Mouse (Mus musculus): ENCODE measurements around the gene Snapc3. TPM values are rescaled to one million over a fixed set of nuclear protein-coding genes. Genes with fewer than 3 reads are reported as not detected.

Snapc3 gene
- 72.0 and 76.1 TPM in 2 replicates for polyA plus RNA-seq (2015; fragmentation: Nextera tagmentation; extraction: Ambion mirVana)

DNA sequence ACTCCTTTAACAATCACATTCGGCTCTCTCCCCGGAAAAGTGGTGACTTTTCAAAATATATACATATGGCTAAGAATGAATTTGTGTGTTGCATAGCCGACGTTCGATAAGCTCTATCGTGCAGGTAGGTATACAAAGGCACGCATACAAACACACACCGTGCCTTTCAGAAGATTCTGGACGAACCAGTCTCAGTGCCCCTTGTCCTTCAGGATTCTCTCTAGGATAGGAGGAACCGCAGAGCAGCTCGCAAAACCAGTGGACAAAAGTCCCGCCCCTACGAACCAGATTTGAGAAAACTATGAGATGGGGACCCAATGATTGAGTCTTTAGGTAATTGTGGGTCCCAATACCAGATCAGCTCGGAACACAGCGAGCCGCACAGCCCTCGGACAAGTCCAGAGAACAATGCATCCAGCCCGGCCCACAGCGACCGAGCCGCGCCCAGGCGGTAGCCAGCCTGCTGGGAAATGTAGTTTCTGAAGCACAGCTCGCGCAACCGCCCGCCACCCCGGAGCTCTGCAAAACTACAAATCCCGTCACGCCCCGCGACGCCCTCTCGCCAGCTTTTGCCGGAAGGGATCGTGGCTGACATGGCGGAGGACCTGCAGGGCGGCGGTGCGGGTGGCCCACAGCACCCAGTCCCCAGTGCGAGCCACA is at the start of gene Snapc3:
TSS of gene Snapc3 (plus strand) at position 565 of the 660 bp plus-strand sequence.
- WGBS: under 1% methylated on average over 41 of the region's 41 CpGs
- no peaks in the 10 kb centered on the region for H3K27me3 ChIP-seq
- 0 out of 2 replicates have a peak, but pooled peaks cover 4% of the 10 kb centered on the region for H3K9me3 ChIP-seq
- peak; percentile 100 for ATAC-seq (ENCODE audit: low read depth)
- H3K4me3 ChIP-seq: peak within 1 kb of the TSS; percentile 83
- peak within 1 kb of the TSS; percentile 87 for H3K9ac ChIP-seq
- H3K27ac ChIP-seq (replicated peaks): peak within 1 kb of the TSS; percentile 94
- H3K4me1 ChIP-seq (replicated peaks): peaks cover 25% of the 10 kb centered on the region
- peak within 1 kb of the TSS; percentile 66 for H3K4me2 ChIP-seq
- H3K36me3 ChIP-seq: peaks cover 5% of the 10 kb centered on the region; the same call in 1 of the 2 replicates

DNA sequence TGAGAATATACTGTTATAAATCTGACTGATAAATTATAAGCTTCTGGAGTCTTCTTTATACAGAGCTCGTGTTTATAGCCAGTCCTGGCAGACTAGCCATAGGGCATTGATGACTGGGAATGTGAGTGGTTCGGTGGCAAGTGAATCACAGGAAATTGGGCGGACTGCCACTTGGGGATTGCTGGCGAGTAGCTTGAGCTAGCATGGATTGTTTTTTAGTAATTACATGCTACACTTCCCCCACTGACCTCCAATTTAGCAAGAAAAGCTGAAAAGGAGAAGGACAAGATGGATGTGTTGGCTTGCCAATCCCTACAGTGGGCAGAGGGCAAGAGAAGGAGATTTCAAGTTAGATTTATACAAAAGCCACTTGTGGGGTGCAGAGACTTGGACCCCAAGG is 44.1 kb upstream of the Snapc3 start:
- H3K4me1 ChIP-seq (replicated peaks): no peaks in the 10 kb centered on the region
- H3K4me3 ChIP-seq: no peak overlapping the region
- H3K9ac ChIP-seq: no peak overlapping the region
- H3K27ac ChIP-seq (replicated peaks): no peak overlapping the region
- no peak for ATAC-seq (ENCODE audit: low read depth)
- no peaks in the 10 kb centered on the region for H3K36me3 ChIP-seq
- 65% methylated on average over 4 of the region's 4 CpGs for WGBS
- H3K27me3 ChIP-seq: no peaks in the 10 kb centered on the region
- H3K4me2 ChIP-seq: no peak overlapping the region
- H3K9me3 ChIP-seq: no peaks in the 10 kb centered on the region

DNA sequence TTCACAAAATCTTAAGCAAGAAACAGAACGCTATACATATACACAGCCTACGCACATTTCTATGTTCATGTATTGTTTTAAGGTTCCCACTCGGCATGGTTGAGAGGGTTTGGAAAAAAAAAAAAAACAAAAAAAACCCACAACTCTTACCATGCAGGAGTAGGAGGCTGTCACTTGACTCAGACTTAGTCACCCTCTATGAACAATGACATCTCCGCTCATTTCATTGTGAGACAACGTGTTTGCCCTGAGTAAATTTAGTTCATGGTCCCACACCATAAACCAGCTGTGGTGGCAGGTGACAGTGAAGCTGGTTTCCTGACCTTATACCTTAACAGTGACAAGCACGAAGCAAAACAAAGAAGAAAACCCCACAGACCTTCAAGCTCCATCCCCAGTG is 41.9 kb upstream of the Snapc3 start:
- H3K36me3 ChIP-seq: no peaks in the 10 kb centered on the region
- H3K4me2 ChIP-seq: no peak overlapping the region
- H3K27ac ChIP-seq (replicated peaks): no peak overlapping the region
- no peaks in the 10 kb centered on the region for H3K4me1 ChIP-seq (replicated peaks)
- no peak overlapping the region for H3K9ac ChIP-seq
- no peak overlapping the region for H3K4me3 ChIP-seq
- no peaks in the 10 kb centered on the region for H3K9me3 ChIP-seq
- 88% methylated on average over 6 of the region's 6 CpGs for WGBS
- no peaks in the 10 kb centered on the region for H3K27me3 ChIP-seq
- no peak for ATAC-seq (ENCODE audit: low read depth)

DNA sequence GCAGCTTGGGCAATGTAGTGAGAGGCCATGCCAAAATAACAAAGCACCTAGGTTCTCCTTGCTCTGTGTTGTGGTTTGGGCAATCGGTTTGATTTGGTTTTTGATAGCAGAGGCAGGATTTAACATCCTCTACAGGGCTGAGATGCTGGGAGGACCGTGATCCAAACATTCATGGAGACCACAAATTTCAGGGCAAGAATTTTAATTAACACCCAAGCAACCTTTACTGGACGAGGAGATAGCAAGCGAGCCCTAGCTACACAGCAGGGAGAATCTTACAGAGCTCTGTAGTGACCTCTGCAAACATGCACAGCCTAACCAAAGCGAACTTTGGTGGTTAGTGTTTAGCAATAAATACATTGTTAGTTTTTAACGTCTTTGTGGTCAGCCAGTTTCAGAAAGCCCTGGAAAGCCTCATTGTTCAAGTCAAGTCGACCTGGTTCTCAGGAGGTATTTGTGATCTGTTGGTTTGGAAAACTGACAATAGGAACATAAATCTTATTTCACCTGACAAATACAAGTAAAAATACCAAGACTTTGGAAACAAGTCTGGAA is 41.0 kb upstream of the Snapc3 start:
- ATAC-seq (ENCODE audit: low read depth): no peak
- H3K36me3 ChIP-seq: no peaks in the 10 kb centered on the region
- H3K27me3 ChIP-seq: no peaks in the 10 kb centered on the region
- no peak overlapping the region for H3K4me2 ChIP-seq
- no peaks in the 10 kb centered on the region for H3K4me1 ChIP-seq (replicated peaks)
- H3K9ac ChIP-seq: no peak overlapping the region
- WGBS: 63% methylated on average over 7 of the region's 7 CpGs
- no peaks in the 10 kb centered on the region for H3K9me3 ChIP-seq
- no peak overlapping the region for H3K4me3 ChIP-seq
- H3K27ac ChIP-seq (replicated peaks): no peak overlapping the region

DNA sequence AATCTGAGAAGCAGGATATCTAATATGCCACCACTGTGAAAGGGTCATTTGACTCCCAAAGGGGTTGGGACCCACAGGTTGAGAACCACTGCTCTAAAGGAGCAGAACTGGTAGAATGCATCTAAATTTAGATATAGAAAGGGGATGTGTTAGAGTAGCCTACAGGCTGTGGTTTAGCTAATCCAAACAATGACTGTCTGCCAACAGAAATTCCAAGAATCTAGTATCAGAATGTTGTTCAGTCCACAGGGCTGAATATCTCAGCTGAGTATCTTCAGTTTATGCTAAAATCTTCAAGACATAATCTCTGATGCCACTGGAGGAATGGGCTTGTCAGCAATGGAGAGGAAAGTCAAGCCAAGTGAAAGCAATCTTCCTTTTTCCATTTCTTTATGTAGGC is 38.5 kb upstream of the Snapc3 start:
- Histone ChIP-seq H3K36me3 (no peaks in the 10 kb centered on the region), H3K4me1 (replicated peaks) (no peaks in the 10 kb centered on the region), H3K9ac (no peak overlapping the region), H3K4me2 (no peak overlapping the region), H3K9me3 (no peaks in the 10 kb centered on the region), H3K4me3 (no peak overlapping the region), H3K27me3 (no peaks in the 10 kb centered on the region), H3K27ac (replicated peaks) (no peak overlapping the region)
- no peak for ATAC-seq (ENCODE audit: low read depth)

DNA sequence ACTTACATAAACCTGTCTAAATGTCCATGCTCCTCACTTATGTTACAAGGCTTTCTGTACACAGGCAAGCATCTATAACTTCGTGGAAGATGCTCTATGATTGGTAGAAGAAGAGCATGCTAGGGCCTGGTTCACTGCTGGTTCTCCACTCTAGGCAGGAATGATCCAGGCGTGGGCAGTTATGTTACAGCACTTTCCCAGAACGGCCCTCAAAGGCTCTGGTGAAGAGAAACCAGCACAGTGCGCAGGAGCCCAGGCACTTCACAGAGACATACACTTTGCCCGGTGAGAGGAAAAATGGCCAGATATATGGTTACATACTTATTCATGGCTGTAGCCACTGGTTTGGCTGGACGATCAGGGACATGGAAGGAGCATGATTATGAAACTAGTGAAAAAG is 37.8 kb upstream of the Snapc3 start:
- Histone ChIP-seq H3K4me2 (no peak overlapping the region), H3K4me3 (no peak overlapping the region), H3K9me3 (no peaks in the 10 kb centered on the region), H3K4me1 (replicated peaks) (no peaks in the 10 kb centered on the region), H3K36me3 (no peaks in the 10 kb centered on the region), H3K9ac (no peak overlapping the region), H3K27ac (replicated peaks) (no peak overlapping the region), H3K27me3 (no peaks in the 10 kb centered on the region)
- WGBS: 88% methylated on average over 6 of the region's 6 CpGs
- ATAC-seq (ENCODE audit: low read depth): no peak

DNA sequence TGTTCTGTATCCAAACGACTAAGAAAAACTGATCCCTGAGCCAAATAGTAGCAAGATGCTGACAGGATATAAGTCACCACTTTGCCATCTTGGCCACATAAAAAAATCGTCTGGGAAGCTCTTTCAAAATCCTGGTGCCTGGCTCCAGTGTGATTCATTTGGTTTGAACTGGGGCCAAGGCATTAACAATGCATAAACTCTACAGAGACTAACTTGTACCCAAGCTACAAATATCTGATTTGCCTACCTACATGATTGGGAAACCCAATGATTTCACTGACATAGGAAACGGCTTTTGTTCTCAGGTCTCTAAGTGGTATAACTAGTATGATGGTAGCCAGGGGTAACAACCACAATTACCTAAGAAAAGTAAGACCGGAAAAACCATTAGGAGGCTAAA is 37.3 kb upstream of the Snapc3 start:
- Histone ChIP-seq H3K4me1 (replicated peaks) (no peaks in the 10 kb centered on the region), H3K36me3 (no peaks in the 10 kb centered on the region)
- WGBS: 79% methylated on average over 4 of the region's 4 CpGs

DNA sequence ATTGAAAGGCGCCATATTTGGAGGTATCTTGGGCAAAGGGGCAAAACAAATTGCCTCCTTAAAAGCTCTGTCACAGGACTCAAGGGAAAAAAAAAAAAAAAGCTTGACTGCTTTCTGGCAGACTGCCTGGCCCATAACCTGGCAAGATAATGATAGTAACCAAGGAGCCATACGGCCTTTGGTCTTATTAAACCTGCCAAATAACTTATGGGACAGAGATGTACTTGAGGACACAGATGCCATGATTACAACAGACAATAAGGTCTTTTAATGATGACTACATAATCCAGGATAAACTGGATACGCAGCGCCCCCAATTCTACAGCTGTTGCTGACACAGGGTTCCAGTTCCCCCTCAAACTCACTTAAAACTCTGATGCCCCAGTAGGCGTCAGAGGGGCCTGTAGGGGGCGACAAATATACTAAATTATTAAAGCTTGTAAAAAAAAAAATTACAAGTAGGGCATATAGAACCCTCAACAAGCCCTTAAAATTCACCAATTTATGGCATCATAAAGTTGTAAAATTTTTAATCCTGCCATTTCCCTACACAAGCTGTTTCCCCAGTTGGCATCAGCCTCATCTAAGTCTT is 33.5 kb upstream of the Snapc3 start:
- no peak for ATAC-seq (ENCODE audit: low read depth)
- Histone ChIP-seq H3K4me1 (replicated peaks) (no peaks in the 10 kb centered on the region), H3K27me3 (no peaks in the 10 kb centered on the region), H3K9ac (no peak overlapping the region), H3K4me2 (no peak overlapping the region), H3K36me3 (no peaks in the 10 kb centered on the region), H3K9me3 (no peaks in the 10 kb centered on the region), H3K4me3 (no peak overlapping the region), H3K27ac (replicated peaks) (no peak overlapping the region)
- 47% methylated on average over 6 of the region's 6 CpGs for WGBS

More for the DNA sequence above, 37.3 kb upstream of the Snapc3 start:
- H3K9me3 ChIP-seq: no peaks in the 10 kb centered on the region
- no peak overlapping the region for H3K4me2 ChIP-seq
- no peaks in the 10 kb centered on the region for H3K27me3 ChIP-seq
- no peak overlapping the region for H3K4me3 ChIP-seq
- H3K9ac ChIP-seq: no peak overlapping the region
- no peak overlapping the region for H3K27ac ChIP-seq (replicated peaks)
- no peak for ATAC-seq (ENCODE audit: low read depth)

DNA sequence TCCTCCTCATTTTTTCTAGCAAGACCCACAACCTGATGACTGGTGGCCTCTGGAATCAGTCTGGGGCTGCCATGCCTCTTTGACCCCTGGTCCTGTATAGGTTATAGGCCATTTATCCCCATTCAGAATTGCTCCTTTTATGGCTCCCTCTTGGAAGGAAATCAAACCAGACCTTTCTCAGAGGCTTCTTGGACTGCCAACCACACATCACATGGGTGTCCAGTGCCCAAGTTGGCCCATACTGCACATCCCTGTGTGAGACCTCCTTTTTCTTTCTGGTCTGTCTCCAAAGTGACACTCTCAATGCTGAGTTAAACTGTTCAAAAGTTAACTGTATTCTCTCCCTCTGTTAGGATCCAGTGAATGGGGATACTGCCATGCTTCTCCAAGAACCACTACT is 32.4 kb upstream of the Snapc3 start:
- Histone ChIP-seq H3K27me3 (no peaks in the 10 kb centered on the region), H3K4me3 (no peak overlapping the region), H3K9me3 (no peaks in the 10 kb centered on the region), H3K4me1 (replicated peaks) (no peaks in the 10 kb centered on the region), H3K36me3 (no peaks in the 10 kb centered on the region), H3K4me2 (no peak overlapping the region), H3K9ac (no peak overlapping the region), H3K27ac (replicated peaks) (no peak overlapping the region)
- ATAC-seq (ENCODE audit: low read depth): no peak

DNA sequence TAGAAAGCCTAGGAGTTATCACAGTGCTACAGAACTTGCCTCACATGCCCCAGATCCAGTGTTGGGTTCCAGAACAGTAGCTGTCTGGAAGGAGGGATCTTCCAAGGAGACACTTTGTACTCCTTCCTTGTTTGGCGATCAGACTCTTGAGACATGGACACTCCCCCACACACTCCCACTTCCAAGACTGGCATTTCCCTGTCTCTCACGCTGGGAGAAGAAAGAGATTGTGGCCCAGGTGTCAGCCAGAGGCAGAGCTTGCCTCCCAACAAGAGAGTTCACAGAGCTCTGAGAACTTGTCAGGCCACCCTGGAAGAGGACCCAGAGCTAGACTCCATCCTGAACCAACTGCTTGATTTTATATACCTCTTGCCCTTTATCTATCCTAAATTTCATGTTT is 27.0 kb upstream of the Snapc3 start:
- no peak overlapping the region for H3K4me2 ChIP-seq
- no peak overlapping the region for H3K27ac ChIP-seq (replicated peaks)
- H3K36me3 ChIP-seq: no peaks in the 10 kb centered on the region
- no peaks in the 10 kb centered on the region for H3K9me3 ChIP-seq
- no peak for ATAC-seq (ENCODE audit: low read depth)
- no peak overlapping the region for H3K9ac ChIP-seq
- 68% methylated on average over 2 of the region's 2 CpGs for WGBS
- no peak overlapping the region for H3K4me3 ChIP-seq
- H3K27me3 ChIP-seq: no peaks in the 10 kb centered on the region
- no peaks in the 10 kb centered on the region for H3K4me1 ChIP-seq (replicated peaks)

DNA sequence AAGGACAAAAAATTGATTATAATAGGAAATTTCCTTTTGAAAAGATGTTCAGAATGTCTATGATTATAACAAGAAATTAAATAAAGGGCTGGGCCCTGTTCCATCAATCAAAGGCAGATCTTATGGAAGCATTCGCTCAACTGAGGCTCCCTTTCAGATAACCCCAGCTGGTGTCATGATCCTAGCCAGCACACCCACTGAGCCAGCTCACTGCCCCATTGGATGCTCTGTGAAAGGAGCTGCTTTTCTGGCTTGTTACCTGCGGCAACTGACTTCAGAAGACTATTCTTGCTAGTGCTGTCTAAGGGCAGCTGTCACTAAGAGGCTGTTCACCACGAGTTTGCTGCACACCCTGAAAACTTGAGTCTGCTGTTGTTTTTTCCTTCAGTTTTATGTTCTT is 25.6 kb upstream of the Snapc3 start:
- Histone ChIP-seq H3K9me3 (no peaks in the 10 kb centered on the region), H3K27me3 (no peaks in the 10 kb centered on the region), H3K4me3 (no peak overlapping the region), H3K4me1 (replicated peaks) (0 out of 2 replicates have a peak, but pooled peaks cover 3% of the 10 kb centered on the region), H3K27ac (replicated peaks) (no peak overlapping the region), H3K4me2 (no peak overlapping the region), H3K36me3 (no peaks in the 10 kb centered on the region), H3K9ac (no peak overlapping the region)
- WGBS: 28% methylated on average over 3 of the region's 3 CpGs
- no peak for ATAC-seq (ENCODE audit: low read depth)

DNA sequence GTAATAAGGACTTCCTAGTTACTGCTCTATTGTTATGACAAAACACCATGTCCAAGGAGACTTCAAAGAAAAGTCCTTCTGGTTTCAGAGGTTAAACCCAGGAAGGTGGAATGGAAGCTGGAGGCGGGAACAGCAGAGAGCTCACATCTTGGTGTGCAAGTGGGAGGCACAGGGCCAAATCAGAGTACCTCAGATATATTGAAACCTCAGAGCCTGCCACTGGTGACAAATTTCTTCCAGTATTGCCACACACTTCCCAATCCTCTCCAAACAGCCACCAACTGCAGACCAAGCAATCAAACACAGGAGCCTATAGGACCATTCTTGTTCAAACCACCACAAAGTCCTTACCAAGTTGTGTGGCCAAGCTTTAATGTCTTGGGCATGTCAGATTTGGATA is 23.8 kb upstream of the Snapc3 start:
- Histone ChIP-seq H3K9ac (no peak overlapping the region), H3K27ac (replicated peaks) (no peak overlapping the region), H3K4me2 (no peak overlapping the region), H3K9me3 (no peaks in the 10 kb centered on the region), H3K27me3 (no peaks in the 10 kb centered on the region), H3K4me3 (no peak overlapping the region), H3K4me1 (replicated peaks) (0 out of 2 replicates have a peak, but pooled peaks cover 5% of the 10 kb centered on the region), H3K36me3 (no peaks in the 10 kb centered on the region)
- no peak for ATAC-seq (ENCODE audit: low read depth)
- 92% methylated on average over 1 of the region's 1 CpGs for WGBS

DNA sequence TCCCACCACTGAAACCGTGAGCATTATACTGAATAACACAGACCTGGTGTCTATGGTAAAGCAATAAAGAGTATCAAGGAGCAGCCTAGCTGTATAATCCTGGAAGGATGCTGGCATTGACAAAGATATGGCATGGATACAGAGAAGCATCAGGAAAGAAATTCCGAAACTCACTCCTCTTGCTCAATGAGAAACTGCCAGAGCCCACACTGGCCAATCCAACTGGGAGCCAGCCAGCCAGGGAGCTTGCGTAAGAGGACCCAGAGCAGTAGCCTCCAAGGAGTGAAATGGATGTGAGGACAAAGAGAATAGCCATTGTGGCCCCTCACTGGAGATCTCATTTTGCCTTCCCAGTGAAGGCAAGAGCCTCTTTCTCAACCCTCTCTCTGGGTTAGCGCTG is 21.2 kb upstream of the Snapc3 start:
- no peaks in the 10 kb centered on the region for H3K9me3 ChIP-seq
- no peaks in the 10 kb centered on the region for H3K27me3 ChIP-seq
- ATAC-seq (ENCODE audit: low read depth): no peak
- H3K36me3 ChIP-seq: no peaks in the 10 kb centered on the region
- H3K9ac ChIP-seq: no peak overlapping the region
- H3K4me2 ChIP-seq: no peak overlapping the region
- 0 out of 2 replicates have a peak, but pooled peaks cover 5% of the 10 kb centered on the region for H3K4me1 ChIP-seq (replicated peaks)
- no peak overlapping the region for H3K27ac ChIP-seq (replicated peaks)
- no peak overlapping the region for H3K4me3 ChIP-seq
- WGBS: 94% methylated on average over 4 of the region's 4 CpGs

Data from neural tube, embryonic 13.5 days (tissue).